Mouse (Mus musculus): ENCODE data around the gene Mxi1.

The Mxi1 gene

DNA sequence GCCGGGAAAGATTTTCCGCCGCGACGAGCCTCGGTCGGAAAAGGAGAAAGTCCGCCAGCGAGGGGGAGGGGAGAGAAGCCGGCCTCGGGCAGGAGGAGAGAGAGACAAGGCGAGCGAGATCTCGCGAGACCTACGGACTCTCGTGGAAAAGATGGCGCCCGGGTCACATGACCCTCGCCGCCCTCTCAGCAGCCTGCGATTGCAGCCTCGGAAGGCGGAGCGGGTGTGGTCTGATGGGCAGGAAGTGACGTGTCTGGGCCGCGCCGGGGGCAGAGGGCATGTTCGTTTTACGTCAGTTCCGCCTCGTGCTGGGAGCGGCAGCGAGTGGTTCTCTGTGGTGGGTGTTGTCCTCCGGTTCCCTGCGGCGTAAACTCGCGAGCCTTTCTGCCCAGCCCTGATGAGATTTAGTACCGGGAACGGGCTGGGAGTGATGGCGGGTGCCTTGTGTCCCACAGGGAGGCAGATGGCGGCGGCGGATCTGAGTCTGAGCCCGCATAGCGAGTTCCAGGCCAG is 80.2 kb downstream of the Mxi1 start, which contains the start of gene Smndc1:
TSS of gene Smndc1 (minus strand) at position 84 of the 513 bp plus-strand sequence.
- TF ChIP-seq GATA4 (IDR thresholded peaks at IDR 0.05; ENCODE audit: insufficient replicate concordance, low read length) = peak; percentile 75; the same call in 1 of the 2 replicates

DNA sequence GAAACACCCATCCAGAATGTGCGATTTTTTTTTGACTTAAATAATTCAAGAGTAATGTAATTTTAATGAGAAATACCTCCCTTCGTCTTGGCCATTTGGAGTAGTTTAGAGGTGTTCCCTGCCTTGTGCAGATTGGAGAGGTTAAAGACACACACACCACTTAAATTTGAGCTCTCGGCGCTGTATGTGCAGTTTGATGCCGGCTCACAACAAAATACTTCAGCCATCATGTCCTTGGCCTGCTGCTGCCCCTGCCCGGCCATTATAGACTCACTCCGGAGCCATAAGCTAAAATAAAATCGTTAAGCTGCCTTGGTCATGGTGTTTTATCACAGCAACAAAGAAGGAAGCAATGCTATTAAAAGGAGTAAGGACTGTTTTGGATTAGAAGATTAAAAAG is 81.1 kb downstream of the Mxi1 start:
- no peak for TF ChIP-seq GATA4 (IDR thresholded peaks at IDR 0.05; ENCODE audit: insufficient replicate concordance, low read length)

DNA sequence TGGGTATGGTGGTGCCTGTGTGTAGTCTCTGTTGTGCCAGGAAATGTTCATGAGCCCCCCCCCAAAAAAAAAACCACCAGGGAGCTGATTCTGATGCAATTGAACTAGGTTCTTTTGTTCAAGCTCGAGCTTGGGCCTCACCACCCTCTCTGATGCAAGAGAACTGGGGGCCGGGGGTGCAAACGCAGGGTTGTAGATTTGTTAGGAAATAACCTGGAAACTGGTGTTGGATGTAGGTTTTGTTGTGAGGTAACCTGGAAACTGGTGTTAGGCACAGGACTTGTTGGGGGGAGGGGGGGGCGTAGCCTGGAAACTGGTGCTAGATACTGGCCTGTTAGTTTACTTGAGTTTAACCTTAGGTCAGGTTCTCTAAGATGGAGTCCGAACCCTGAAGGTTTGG is 81.5 kb downstream of the Mxi1 start:
- TF ChIP-seq GATA4 (IDR thresholded peaks at IDR 0.05; ENCODE audit: insufficient replicate concordance, low read length) = no peak

DNA sequence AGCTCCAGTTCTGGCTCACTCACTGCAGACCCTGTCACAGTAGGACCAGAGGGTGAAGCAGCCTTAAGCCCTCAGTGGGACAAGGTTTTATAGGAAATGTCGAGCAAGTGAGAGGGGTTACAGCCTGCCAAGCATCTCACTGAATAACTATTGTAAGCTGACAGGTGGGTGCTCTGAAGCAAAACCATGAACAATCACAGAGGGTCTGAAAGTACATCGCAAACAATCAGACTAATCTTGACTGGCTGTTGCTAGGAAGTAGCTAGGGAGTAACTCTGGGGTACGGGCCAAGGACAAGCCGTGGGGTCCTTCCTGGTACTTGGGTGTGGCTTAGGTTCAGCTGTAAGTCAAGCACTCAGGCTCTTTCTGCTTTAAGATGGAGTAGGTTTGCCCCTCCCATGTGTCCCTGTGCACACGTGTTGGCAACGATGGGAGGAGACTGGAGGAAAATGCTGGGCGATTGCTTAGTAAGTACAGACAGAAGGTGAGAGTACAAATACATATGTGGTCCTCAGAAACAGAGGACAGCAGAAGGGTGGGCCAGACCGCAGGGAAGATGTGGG is 82.5 kb downstream of the Mxi1 start:
- TF ChIP-seq GATA4 (IDR thresholded peaks at IDR 0.05; ENCODE audit: insufficient replicate concordance, low read length) = no peak

DNA sequence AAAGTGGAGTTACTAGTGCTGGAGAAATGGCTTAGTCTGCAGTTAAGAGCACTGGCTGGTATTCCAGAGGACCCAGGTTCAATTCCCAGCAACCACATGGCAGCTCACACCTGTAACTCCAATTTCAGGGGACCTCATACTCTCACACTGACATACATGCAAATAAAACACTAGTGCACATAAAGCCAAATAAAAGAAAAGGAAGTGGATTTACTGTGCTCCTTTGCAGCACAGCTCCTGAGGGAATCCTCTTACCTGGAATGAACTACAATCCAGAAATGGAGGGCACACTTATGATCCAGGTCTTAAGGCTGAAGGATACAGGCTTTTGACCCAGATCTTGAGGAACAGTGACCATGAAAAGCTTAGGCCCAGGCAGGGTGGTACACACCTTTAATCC is 83.3 kb downstream of the Mxi1 start:
- TF ChIP-seq GATA4 (IDR thresholded peaks at IDR 0.05; ENCODE audit: insufficient replicate concordance, low read length) = no peak

DNA sequence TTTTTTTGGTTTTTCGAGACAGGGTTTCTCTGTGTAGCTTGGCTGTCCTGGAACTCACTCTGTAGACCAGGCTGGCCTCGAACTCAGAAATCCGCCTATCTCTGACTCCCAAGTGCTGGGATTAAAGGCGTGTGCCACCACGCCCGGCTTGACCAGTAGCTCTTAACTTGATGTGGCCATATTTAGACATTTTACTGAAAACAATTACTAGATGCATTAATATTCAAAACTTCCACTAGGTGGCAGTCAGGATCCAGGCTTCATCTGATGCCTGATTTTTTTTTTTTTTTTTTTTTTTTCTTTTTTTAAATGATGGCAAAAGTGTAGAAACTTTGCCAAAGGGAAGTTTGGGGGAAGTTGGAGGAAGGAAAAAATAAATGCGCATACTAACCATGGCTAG is 84.2 kb downstream of the Mxi1 start:
- no peak for TF ChIP-seq GATA4 (IDR thresholded peaks at IDR 0.05; ENCODE audit: insufficient replicate concordance, low read length)

DNA sequence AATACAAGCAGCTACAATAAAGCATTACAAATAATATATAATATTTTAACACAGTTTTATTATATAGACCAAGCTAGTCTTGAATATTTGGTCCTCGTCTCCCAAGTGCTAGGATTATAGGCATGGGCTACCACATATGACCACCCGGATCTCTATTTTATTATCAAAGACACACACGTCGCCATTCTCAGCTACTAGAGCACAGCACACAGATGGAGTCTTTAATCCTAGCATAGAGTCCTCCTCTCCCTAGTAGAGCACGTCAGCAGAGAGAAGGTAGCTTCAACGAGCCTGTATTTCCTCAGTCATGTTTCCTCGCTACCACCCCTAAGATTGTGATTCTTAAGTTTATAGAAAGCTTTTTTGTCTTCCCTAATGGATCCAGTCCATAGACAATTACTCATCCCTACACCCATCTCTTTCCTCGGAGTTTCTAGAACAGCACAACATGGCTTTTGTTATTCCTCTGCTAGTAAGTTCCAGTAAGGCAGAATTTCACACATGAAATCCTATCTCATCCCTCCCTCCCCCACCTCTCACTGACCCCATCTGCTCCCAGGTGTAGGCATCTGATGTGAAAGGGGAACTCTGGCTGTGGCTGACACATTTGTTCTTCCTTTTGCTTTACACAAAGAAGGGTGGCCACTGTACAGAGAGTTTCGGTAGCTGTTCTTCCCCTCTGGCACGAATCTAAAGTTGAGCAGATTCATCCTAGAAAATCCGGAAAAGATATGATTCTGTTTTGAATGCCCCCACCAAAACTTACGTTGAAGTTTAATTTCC is 87.3 kb downstream of the Mxi1 start:
- no peak for TF ChIP-seq GATA4 (IDR thresholded peaks at IDR 0.05; ENCODE audit: insufficient replicate concordance, low read length)

DNA sequence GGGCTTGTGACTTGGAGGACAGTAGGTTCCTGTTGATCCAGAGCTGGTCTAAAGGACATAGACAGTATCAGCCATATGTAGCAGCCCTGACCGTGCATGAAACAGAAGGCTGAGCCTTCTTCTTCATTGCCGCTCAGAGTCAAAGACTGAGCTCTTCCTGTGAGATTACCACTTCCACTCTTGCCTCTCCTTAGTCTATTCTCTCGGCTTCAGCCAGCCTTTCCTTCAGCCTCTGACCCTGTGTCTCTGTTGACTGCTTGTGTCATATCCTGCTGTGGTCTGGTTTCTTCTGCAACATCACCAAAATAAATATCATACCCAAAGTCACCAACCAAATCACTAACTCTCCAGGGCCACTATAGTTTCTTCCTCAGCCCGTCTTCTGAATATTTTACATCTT is 88.9 kb downstream of the Mxi1 start:
- TF ChIP-seq GATA4 (IDR thresholded peaks at IDR 0.05; ENCODE audit: insufficient replicate concordance, low read length) = no peak

DNA sequence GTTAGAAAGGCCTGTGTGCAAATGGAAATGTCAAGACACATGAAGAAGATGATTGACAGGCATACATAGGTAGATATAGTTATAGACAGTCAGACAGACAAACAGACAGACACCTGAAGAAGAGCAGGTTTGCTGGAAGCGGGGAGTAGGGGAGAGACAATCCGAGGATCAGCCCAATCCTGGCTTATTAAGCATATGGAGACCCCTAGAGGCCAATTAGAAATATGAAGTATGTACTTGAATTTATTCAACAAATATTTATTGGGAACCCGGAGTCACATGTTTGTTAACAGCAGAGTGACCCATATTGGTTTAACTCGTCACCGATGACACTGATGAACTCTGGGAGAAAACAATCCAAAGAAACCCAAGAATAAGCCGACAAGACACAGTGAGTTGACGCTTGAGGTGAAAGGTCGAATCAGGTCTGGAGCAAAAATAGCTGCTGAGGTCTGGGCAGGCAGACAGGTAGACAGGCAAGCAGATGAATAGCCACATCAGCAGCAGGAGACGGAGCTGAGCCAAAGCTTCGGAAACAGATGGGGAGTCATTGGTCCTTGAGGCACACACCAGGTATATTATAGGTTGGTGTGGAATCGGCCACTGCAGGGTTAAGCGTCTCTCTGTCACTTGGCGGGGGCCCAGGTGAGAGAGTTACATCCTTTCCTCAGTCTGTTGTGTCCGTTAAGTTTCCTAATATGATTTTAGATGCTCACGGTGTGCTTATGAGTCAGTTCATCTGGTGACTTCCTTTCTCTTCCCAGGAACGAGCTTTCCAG is 90.2 kb downstream of the Mxi1 start:
- TF ChIP-seq GATA4 (IDR thresholded peaks at IDR 0.05; ENCODE audit: insufficient replicate concordance, low read length) = no peak

DNA sequence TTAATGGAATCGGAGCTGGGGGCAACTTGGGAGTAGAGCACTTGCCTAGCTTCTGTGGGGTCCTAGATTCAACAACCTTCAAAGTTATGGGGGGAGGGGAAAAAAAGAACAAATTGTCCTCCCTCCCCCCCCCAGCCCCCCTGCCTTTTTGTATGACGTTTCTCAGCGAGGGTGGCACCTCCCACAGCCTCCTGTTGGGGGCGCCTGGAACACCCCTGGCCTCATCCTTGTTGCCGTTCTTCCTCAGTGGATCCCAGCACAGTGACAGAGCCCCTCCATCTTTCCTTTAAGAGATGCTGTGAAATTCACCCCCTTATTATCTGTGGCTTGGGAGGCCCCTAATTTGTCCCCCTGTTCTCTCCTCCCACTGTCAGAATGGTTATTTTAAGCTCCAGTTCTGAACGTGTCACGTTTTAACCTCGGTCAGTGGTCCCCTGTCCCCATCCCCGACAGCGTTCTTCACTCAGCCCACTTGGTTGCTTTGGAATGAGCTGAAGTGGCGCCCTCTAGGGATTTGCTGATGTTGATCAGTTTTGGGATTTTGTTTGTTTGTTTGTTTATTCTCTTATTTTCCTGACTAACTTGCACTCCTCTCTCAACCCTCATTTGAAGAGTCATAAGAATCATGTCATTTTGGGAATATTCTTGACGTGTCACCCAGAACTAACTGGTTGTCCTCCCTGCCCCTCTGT is 92.6 kb downstream of the Mxi1 start:
- TF ChIP-seq GATA4 (IDR thresholded peaks at IDR 0.05; ENCODE audit: insufficient replicate concordance, low read length) = no peak

DNA sequence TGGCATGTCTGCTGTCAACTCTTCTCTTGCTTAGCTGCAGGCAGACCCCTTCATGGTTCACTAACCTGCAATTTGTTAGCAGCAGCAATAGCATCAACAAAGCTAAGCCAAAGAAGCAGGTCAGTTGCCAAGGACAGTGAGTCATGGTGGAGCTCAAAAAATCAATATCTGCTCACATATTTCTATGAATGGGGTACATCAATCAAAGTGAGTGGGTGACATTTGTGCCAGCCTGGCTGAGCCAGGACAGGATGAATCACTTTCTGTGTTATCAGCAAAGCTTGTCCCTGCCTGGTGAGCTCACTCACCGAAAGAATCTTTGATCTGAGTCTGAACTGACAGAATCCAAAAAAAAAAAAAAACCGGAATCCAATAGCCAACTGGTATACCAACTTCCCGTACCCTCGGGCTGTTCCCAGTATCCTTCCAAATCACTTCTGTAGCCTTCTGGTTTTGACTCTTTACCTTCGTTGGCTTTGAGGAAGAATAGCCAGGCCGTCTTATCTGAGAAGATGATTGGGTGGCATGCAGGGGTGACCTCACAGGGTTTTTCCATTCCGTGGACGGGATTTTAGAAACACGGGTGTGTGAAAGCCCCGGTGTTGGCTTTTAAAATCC is 94.0 kb downstream of the Mxi1 start:
- no peak for TF ChIP-seq GATA4 (IDR thresholded peaks at IDR 0.05; ENCODE audit: insufficient replicate concordance, low read length)

DNA sequence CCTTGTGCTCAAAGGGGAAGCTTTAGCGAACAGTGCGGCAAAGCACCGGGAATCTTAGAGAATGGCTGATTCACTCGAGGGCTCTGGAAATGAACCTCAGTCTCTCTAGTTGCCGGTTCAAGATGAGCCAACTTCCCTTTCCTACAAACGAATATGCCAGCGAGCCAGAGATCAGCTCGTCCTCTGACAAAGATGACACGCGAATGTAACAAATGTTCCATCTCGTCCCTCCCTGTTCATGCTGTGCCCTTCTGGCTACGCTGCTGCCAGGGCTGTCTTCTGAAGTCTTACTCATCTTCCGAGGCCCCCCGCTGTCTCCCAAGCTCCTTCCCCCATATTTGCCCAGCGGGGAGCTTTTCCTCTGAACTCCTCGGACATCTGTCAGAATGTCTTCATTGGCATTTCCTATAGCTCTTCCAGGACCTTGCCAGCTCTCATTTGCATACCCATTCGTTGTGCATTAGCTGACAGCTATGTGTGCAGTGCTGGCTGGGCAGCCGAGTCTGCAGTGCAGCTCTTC is 94.6 kb downstream of the Mxi1 start:
- no peak for TF ChIP-seq GATA4 (IDR thresholded peaks at IDR 0.05; ENCODE audit: insufficient replicate concordance, low read length)

DNA sequence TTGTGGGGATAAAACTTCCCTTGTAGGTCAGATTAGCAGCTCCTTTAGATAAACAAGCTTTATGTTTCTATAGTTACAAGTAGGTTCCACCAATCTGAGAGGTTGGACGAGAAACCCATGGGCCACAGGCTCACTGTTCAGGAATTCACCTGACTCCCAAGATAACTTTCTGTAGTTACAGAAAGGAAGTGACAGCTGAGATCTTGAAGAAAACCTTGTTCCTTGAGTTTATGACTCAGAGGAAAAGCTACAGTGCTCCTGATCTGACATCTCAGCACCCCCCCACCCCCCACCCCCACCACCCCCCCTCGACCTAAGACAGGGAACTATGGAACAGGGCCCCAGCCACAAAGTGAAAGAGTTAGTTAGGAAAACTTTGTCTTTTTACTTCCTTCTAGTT is 95.5 kb downstream of the Mxi1 start:
- TF ChIP-seq GATA4 (IDR thresholded peaks at IDR 0.05; ENCODE audit: insufficient replicate concordance, low read length) = no peak

DNA sequence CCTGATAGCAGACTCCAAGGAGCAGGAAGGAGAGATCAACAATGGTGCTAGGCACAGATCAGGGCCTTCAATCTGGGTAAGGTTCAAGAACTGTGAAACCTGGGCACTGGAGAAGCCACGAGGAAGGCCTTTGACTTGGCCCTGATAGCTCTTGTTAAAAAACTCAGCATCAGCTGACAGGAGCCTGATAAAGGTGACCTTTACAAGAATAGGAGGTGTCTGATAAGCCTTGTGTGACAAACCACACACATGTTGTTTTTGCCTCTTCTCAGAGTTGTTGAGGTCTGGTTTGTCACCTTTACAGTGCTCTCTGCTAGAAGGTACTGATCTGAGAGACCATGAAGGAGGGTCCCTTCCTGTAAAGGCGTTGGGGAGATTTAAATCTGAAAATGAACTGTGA is 97.0 kb downstream of the Mxi1 start:
- no peak for TF ChIP-seq GATA4 (IDR thresholded peaks at IDR 0.05; ENCODE audit: insufficient replicate concordance, low read length)

DNA sequence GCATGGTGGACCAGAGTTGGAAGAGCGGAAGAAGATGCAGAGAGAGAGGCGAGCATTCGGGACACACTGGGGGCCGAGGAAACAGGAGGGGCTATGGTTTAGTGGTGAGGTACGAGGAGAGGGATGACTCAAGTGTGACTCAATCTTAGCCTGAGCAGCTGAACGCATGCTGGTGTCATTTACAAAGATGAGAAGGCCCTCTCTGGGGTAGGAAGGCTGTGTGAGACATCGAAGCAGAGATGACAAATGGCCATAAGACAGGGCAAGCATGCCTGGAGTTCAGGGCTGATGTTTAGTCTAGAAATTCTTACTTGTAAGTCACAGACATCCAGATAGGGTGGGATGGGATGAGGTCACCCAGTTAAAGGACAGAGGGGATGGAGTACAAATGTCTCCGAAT is 98.1 kb downstream of the Mxi1 start:
- no peak for TF ChIP-seq GATA4 (IDR thresholded peaks at IDR 0.05; ENCODE audit: insufficient replicate concordance, low read length)

Measured in liver, adult (tissue).